ENCODE assay signal across 15 mouse cellular contexts in the genomic region with DNA sequence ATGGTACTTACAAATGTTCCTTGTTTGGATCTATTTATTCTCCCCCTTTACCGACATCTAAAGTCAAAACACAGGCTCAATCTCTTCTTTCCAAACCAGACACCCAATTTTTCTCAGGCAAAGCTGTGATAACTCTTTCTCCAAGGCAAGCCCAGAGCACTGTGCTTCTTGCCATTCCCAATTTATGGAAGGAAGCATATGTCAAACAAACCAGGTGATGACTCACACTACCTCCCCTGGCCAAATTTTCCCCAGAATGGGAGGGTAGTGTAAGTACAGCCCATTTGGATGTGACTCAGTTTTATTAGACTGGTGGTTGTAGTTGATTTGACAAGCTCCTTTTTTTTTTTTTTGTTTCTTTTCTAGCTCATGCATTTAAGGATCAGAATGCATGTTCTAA.
DNase-seq lines count a peak whose midpoint lies in the region; ATAC-seq and TF ChIP-seq lines count a peak whose summit lies in the region.
"Had no signal": no experiment of that assay in that cellular context is flagged by ENCODE, and none has a peak within 500 bp of the region (broad histone marks: within the 10 kb centered on the region; RNA-seq: fewer than 3 reads in every experiment).

No protein-coding gene starts in this region.

- peak overlapping the region; percentile 51; the same call in 1 of the 2 replicates for H3K4me2 ChIP-seq in lung, embryonic 14.5 days
- H3K4me2 ChIP-seq in lung, postnatal 0 days (replicated peaks; ENCODE audit: low read depth, low read length): no peak overlapping the region; the same call in 1 of the 2 replicates
- H3K4me2 ChIP-seq: midbrain, embryonic 11.5 days had no signal

- 0 out of 2 replicates have a peak, but pooled peaks have one; percentile 6 for TF ChIP-seq EP300 in lung, postnatal 0 days (IDR thresholded peaks at IDR 0.05)

- no peak overlapping the region for H3K27ac ChIP-seq in lung, embryonic 14.5 days (ENCODE audit: low read depth)
- H3K27ac ChIP-seq in lung, postnatal 0 days (ENCODE audit: low read length): no peak overlapping the region
- no peak overlapping the region for H3K27ac ChIP-seq in embryonic facial prominence, embryonic 10.5 days (replicated peaks)
- H3K27ac ChIP-seq: forebrain, embryonic 13.5 days; hindbrain, embryonic 10.5 days; limb, embryonic 13.5 days; neural tube, embryonic 13.5 days; stomach, embryonic 15.5 days had no signal

- 50% methylated on average over 1 of the region's 1 CpGs for whole genome bisulfite sequencing in lung, embryonic 14.5 days
- 46% methylated on average over 1 of the region's 1 CpGs for WGBS in lung, postnatal 0 days
- 83% methylated on average over 1 of the region's 1 CpGs for whole genome bisulfite sequencing in embryonic facial prominence, embryonic 10.5 days

- H3K9ac ChIP-seq in lung, embryonic 14.5 days: no peak overlapping the region
- no peak overlapping the region for H3K9ac ChIP-seq in lung, postnatal 0 days (replicated peaks; ENCODE audit: low read depth)
- H3K9ac ChIP-seq: forebrain, embryonic 13.5 days; limb, embryonic 13.5 days; neural tube, embryonic 13.5 days; stomach, embryonic 15.5 days had no signal

- no peaks in the 10 kb centered on the region for H3K4me1 ChIP-seq in lung, embryonic 14.5 days (ENCODE audit: insufficient read depth)
- no peaks in the 10 kb centered on the region for H3K4me1 ChIP-seq in lung, postnatal 0 days (ENCODE audit: insufficient read depth, low read depth, low read length)
- no peaks in the 10 kb centered on the region for H3K4me1 ChIP-seq in embryonic facial prominence, embryonic 10.5 days
- H3K4me1 ChIP-seq: forebrain, embryonic 13.5 days; hindbrain, embryonic 10.5 days; limb, embryonic 13.5 days; neural tube, embryonic 13.5 days; stomach, embryonic 15.5 days had no signal

- no peak for TF ChIP-seq POLR2A in brain, embryonic 14.5 days (IDR thresholded peaks at IDR 0.05; ENCODE audit: borderline replicate concordance, extremely low read depth, insufficient read depth, insufficient read length, poor library complexity, severe bottlenecking)

- no peaks in the 10 kb centered on the region for H3K36me3 ChIP-seq in lung, embryonic 14.5 days (ENCODE audit: insufficient read depth)
- H3K36me3 ChIP-seq in lung, postnatal 0 days (ENCODE audit: insufficient read depth, low read length): no peaks in the 10 kb centered on the region
- no peaks in the 10 kb centered on the region for H3K36me3 ChIP-seq in embryonic facial prominence, embryonic 10.5 days (replicated peaks)
- H3K36me3 ChIP-seq: hindbrain, embryonic 10.5 days; limb, embryonic 13.5 days; neural tube, embryonic 13.5 days; stomach, embryonic 15.5 days had no signal

- TF ChIP-seq CTCF in lung, embryonic 14.5 days (IDR thresholded peaks at IDR 0.05; ENCODE audit: low read depth): no peak
- TF ChIP-seq CTCF in brain, embryonic 14.5 days (IDR thresholded peaks at IDR 0.05; ENCODE audit: borderline replicate concordance, extremely low read depth, insufficient read depth, insufficient read length): no peak
- TF ChIP-seq CTCF in lung, postnatal 0 days (IDR thresholded peaks at IDR 0.05): no peak

- H3K9me3 ChIP-seq in lung, embryonic 14.5 days (ENCODE audit: low read depth, low read length): no peaks in the 10 kb centered on the region
- no peaks in the 10 kb centered on the region for H3K9me3 ChIP-seq in lung, postnatal 0 days (ENCODE audit: low read length)
- H3K9me3 ChIP-seq in embryonic facial prominence, embryonic 10.5 days: no peaks in the 10 kb centered on the region
- H3K9me3 ChIP-seq: forebrain, embryonic 13.5 days; hindbrain, embryonic 10.5 days; limb, embryonic 13.5 days; neural tube, embryonic 13.5 days; stomach, embryonic 15.5 days had no signal

- no peak overlapping the region for H3K4me3 ChIP-seq in lung, embryonic 14.5 days (ENCODE audit: low read depth, low read length)
- H3K4me3 ChIP-seq in lung, postnatal 0 days (ENCODE audit: low read depth, low read length): no peak overlapping the region
- H3K4me3 ChIP-seq in embryonic facial prominence, embryonic 10.5 days: no peak overlapping the region
- H3K4me3 ChIP-seq: hindbrain, embryonic 10.5 days; limb, embryonic 13.5 days; neural tube, embryonic 13.5 days had no signal

- H3K27me3 ChIP-seq in lung, embryonic 14.5 days (ENCODE audit: insufficient read depth, low read length): no peaks in the 10 kb centered on the region
- H3K27me3 ChIP-seq in lung, postnatal 0 days (replicated peaks; ENCODE audit: insufficient read depth, low read length): no peaks in the 10 kb centered on the region
- H3K27me3 ChIP-seq in embryonic facial prominence, embryonic 10.5 days (replicated peaks; ENCODE audit: low read depth, poor library complexity, severe bottlenecking): no peaks in the 10 kb centered on the region
- H3K27me3 ChIP-seq: forebrain, embryonic 13.5 days; limb, embryonic 13.5 days; neural tube, embryonic 13.5 days; stomach, embryonic 15.5 days had no signal

- peak; percentile 52; the same call in 1 of the 2 replicates for ATAC-seq in lung, embryonic 14.5 days (ENCODE audit: insufficient read depth)
- peak; percentile 50 for ATAC-seq in lung, postnatal 0 days
- ATAC-seq: intestine, postnatal 0 days had no signal

- DNase-seq in adrenal gland, postnatal 10 days: peak; percentile 1
- DNase-seq in adrenal gland, postnatal 4 days (ENCODE audit: low spot score in 2 of 2): no peak
- DNase-seq in lung, embryonic 14.5 days: peak; percentile 40
- DNase-seq in lung, postnatal 14 days: no peak
- peak; percentile 26 for DNase-seq in brain, embryonic 14.5 days (ENCODE audit: low read depth)
- no peak for DNase-seq in lung, postnatal 0 days (ENCODE audit: low spot score)
- DNase-seq in urinary bladder, adult 18-20 months (ENCODE audit: low spot score in 2 of 2): no peak
- DNase-seq in embryonic facial prominence, embryonic 10.5 days (ENCODE audit: low spot score): no peak

Comparison
In these comparisons a context has a peak if more than half of its experiments do, and no peak if none do; other contexts are left out.
1. DNase-seq: peak in adrenal gland, postnatal 10 days (single experiment), lung, embryonic 14.5 days (single experiment) and brain, embryonic 14.5 days (single experiment); none in adrenal gland, postnatal 4 days (0 of 2), lung, postnatal 14 days (single experiment), lung, postnatal 0 days (single experiment), urinary bladder, adult 18-20 months (0 of 2) and embryonic facial prominence, embryonic 10.5 days (single experiment).